Mouse (Mus musculus) olfactory bulb, adult 2 months (tissue): Measurements from ENCODE around the gene Ruvbl2.

Experiments used
- CTCF ChIP-seq: fragments of 200-500 bp; IDR thresholded peaks from 2 replicates; pipeline ENCODE4 v1.5.1; 2012; ENCODE audit warnings: low read depth, mild to moderate bottlenecking, low read length, moderate library complexity; ENCODE audit not compliant: insufficient read depth
- POLR2A ChIP-seq: fragments of 200-500 bp; IDR thresholded peaks from 2 replicates; pipeline ENCODE4 v1.6.1; 2012; ENCODE audit warnings: mild to moderate bottlenecking, low read depth, low read length, moderate library complexity; ENCODE audit not compliant: insufficient read depth

- peak; percentile 91 for TF ChIP-seq POLR2A
- TF ChIP-seq CTCF, result no peak
Observed at GRCm38 (mm10) chr7:45466283-45467089, 28.6 kb upstream of the Ruvbl2 start, which contains the start of gene Bax.
